Mouse (Mus musculus): Measurements from ENCODE around the gene Hnrnpa0. TPM values are rescaled to one million over a fixed set of nuclear protein-coding genes. Genes with fewer than 3 reads are reported as not detected.
A peak's percentile ranks its signal among the peaks of the same experiment; 100 is the strongest.

Hnrnpa0 gene
- polyA plus RNA-seq, 1 experiment from 2014 or later: 46.5 TPM

GRCm38 (mm10) chr13:58157447-58158098 lies 29.2 kb upstream of the Hnrnpa0 start, which contains the start of gene Idnk:
Idnk (plus strand) TSS chr13:58157649.
- Histone ChIP-seq H3K9me3 (ENCODE audit: low read depth, low read length) (no peaks in the 10 kb centered on the region), H3K4me2 (peak within 1 kb of the TSS; percentile 97), H3K4me1 (ENCODE audit: insufficient read depth) (no peaks in the 10 kb centered on the region), H3K36me3 (ENCODE audit: insufficient read depth) (peaks cover 19% of the 10 kb centered on the region), H3K27ac (ENCODE audit: low read depth) (peak within 1 kb of the TSS; percentile 76; the same call in 1 of the 2 replicates), H3K27me3 (ENCODE audit: insufficient read depth, low read length) (no peaks in the 10 kb centered on the region), H3K4me3 (ENCODE audit: low read depth, low read length) (peak within 1 kb of the TSS; percentile 81), H3K9ac (peak within 1 kb of the TSS; percentile 71)
- peak; percentile 54 for TF ChIP-seq CTCF (IDR thresholded peaks at IDR 0.05; ENCODE audit: low read depth)
- WGBS: under 1% methylated on average over 30 of the region's 30 CpGs
- peak; percentile 94 for DNase-seq
- peak; percentile 90 for ATAC-seq (ENCODE audit: insufficient read depth)

GRCm38 (mm10) chr13:58157036-58157435 lies 28.7 kb upstream of the Hnrnpa0 start:
- no peaks in the 10 kb centered on the region for H3K27me3 ChIP-seq (ENCODE audit: insufficient read depth, low read length)
- no peaks in the 10 kb centered on the region for H3K9me3 ChIP-seq (ENCODE audit: low read depth, low read length)
- H3K36me3 ChIP-seq (ENCODE audit: insufficient read depth): peaks cover 16% of the 10 kb centered on the region
- no peak for DNase-seq
- TF ChIP-seq CTCF (IDR thresholded peaks at IDR 0.05; ENCODE audit: low read depth): no peak
- H3K4me1 ChIP-seq (ENCODE audit: insufficient read depth): no peaks in the 10 kb centered on the region
- H3K9ac ChIP-seq: peak overlapping the region; percentile 71; the same call in 1 of the 2 replicates
- peak overlapping the region; percentile 81 for H3K4me3 ChIP-seq (ENCODE audit: low read depth, low read length)
- no peak for ATAC-seq (ENCODE audit: insufficient read depth)
- 15% methylated on average over 8 of the region's 8 CpGs for WGBS
- H3K27ac ChIP-seq (ENCODE audit: low read depth): no peak overlapping the region
- H3K4me2 ChIP-seq: peak overlapping the region; percentile 97

DNA sequence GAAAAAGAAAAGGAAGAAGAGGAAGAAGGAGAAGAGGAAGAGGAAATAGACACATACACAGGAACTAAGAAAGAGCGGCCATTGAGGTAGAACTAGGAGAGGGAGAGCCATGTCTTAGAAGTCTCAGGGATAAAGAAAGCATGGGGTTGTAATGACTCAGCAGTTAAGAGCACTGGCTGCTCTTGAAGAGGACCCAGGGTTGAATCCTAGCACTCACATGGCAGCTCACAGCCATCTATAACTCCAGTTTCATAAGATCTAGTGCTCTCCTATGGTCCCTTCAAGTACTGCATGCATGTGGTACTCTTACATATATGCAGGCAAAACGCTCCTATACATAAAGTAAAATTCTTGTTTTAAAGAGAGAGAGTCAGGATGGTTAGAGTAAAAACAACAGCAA lies 27.7 kb upstream of the Hnrnpa0 start:
- Histone ChIP-seq H3K9me3 (ENCODE audit: low read depth, low read length) (no peaks in the 10 kb centered on the region), H3K27me3 (ENCODE audit: insufficient read depth, low read length) (no peaks in the 10 kb centered on the region), H3K4me2 (no peak overlapping the region), H3K9ac (no peak overlapping the region), H3K27ac (ENCODE audit: low read depth) (no peak overlapping the region), H3K4me3 (ENCODE audit: low read depth, low read length) (no peak overlapping the region), H3K4me1 (ENCODE audit: insufficient read depth) (no peaks in the 10 kb centered on the region), H3K36me3 (ENCODE audit: insufficient read depth) (peaks cover 10% of the 10 kb centered on the region)
- 85% methylated on average over 2 of the region's 2 CpGs for WGBS
- ATAC-seq (ENCODE audit: insufficient read depth) (no peak), DNase-seq (no peak)
- TF ChIP-seq CTCF (IDR thresholded peaks at IDR 0.05; ENCODE audit: low read depth): no peak

DNA sequence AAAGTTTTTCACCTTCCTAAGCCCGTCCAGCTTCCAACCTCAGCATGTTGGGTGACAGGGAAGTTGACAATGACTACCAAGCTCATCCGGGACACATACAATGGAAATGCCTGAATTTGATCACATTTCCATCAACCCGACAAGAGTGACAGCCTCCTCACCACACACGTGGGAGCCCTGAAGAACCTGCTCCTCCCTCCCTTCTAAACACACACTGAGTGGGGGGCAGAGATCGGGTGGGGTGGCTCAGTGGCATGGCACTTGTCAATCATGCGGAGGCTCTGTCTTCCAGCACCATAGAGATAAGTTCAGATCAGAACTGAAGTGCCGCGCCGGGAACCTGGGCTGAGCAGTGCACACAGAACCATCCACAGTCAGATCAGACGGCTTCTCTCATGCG lies 22.1 kb upstream of the Hnrnpa0 start:
- H3K4me1 ChIP-seq (ENCODE audit: insufficient read depth): no peaks in the 10 kb centered on the region
- no peaks in the 10 kb centered on the region for H3K9me3 ChIP-seq (ENCODE audit: low read depth, low read length)
- no peak overlapping the region for H3K4me2 ChIP-seq
- no peak overlapping the region for H3K4me3 ChIP-seq (ENCODE audit: low read depth, low read length)
- no peak overlapping the region for H3K27ac ChIP-seq (ENCODE audit: low read depth)
- WGBS: 76% methylated on average over 11 of the region's 11 CpGs
- DNase-seq: no peak
- no peaks in the 10 kb centered on the region for H3K36me3 ChIP-seq (ENCODE audit: insufficient read depth)
- no peaks in the 10 kb centered on the region for H3K27me3 ChIP-seq (ENCODE audit: insufficient read depth, low read length)
- H3K9ac ChIP-seq: no peak overlapping the region
- TF ChIP-seq CTCF (IDR thresholded peaks at IDR 0.05; ENCODE audit: low read depth): no peak
- ATAC-seq (ENCODE audit: insufficient read depth): no peak

- no peak for ATAC-seq (ENCODE audit: insufficient read depth)
- no peak overlapping the region for H3K27ac ChIP-seq (ENCODE audit: low read depth)
- WGBS: 66% methylated on average over 3 of the region's 3 CpGs
- no peak overlapping the region for H3K4me3 ChIP-seq (ENCODE audit: low read depth, low read length)
- TF ChIP-seq CTCF (IDR thresholded peaks at IDR 0.05; ENCODE audit: low read depth): no peak
- no peaks in the 10 kb centered on the region for H3K27me3 ChIP-seq (ENCODE audit: insufficient read depth, low read length)
- no peaks in the 10 kb centered on the region for H3K4me1 ChIP-seq (ENCODE audit: insufficient read depth)
- H3K9ac ChIP-seq: no peak overlapping the region
- no peak for DNase-seq
- no peak overlapping the region for H3K4me2 ChIP-seq
- H3K9me3 ChIP-seq (ENCODE audit: low read depth, low read length): no peaks in the 10 kb centered on the region
- no peaks in the 10 kb centered on the region for H3K36me3 ChIP-seq (ENCODE audit: insufficient read depth)
Measured at GRCm38 (mm10) chr13:58149629-58150028, 21.3 kb upstream of the Hnrnpa0 start.

DNA sequence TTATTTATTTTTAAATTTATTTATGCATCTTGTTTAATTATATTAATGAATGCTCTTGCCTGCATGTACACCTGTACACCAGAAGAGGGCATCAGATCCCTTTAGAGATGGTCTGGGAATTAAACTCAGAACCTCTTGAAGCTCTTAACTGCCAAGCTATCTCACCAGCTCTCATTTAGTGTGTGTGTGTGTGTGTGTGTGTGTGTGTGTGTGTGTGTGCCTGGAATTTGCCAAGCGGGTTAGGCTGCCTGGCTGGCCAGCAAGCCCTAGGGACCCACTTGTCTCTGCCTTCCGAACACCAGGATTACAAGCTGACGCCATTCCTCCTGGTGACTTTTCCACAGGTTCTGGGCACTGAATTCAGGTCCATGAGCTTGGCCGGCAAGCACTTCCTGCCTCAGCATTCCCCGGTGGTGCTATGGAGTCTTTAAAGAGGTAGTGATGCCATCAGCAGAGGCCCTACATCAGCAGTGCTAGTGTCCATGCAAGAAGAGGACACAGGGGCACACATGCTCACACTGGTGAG lies 20.7 kb upstream of the Hnrnpa0 start:
- 35% methylated on average over 5 of the region's 5 CpGs for WGBS
- Histone ChIP-seq H3K9ac (0 out of 2 replicates have a peak overlapping the region, but pooled peaks have one; percentile 37), H3K27ac (ENCODE audit: low read depth) (no peak overlapping the region), H3K4me1 (ENCODE audit: insufficient read depth) (no peaks in the 10 kb centered on the region), H3K4me3 (ENCODE audit: low read depth, low read length) (peak overlapping the region; percentile 36), H3K4me2 (peak overlapping the region; percentile 71), H3K9me3 (ENCODE audit: low read depth, low read length) (no peaks in the 10 kb centered on the region), H3K36me3 (ENCODE audit: insufficient read depth) (no peaks in the 10 kb centered on the region), H3K27me3 (ENCODE audit: insufficient read depth, low read length) (no peaks in the 10 kb centered on the region)
- peak; percentile 63 for TF ChIP-seq CTCF (IDR thresholded peaks at IDR 0.05; ENCODE audit: low read depth)
- peak; percentile 72 for DNase-seq
- ATAC-seq (ENCODE audit: insufficient read depth): peak; percentile 68

- no peaks in the 10 kb centered on the region for H3K4me1 ChIP-seq (ENCODE audit: insufficient read depth)
- DNase-seq (peak; percentile 93), ATAC-seq (ENCODE audit: insufficient read depth) (peak; percentile 95)
- no peaks in the 10 kb centered on the region for H3K27me3 ChIP-seq (ENCODE audit: insufficient read depth, low read length)
- no peaks in the 10 kb centered on the region for H3K9me3 ChIP-seq (ENCODE audit: low read depth, low read length)
- H3K36me3 ChIP-seq (ENCODE audit: insufficient read depth): no peaks in the 10 kb centered on the region
- peak overlapping the region; percentile 37 for H3K9ac ChIP-seq
- H3K4me3 ChIP-seq (ENCODE audit: low read depth, low read length): peak overlapping the region; percentile 36
- TF ChIP-seq CTCF (IDR thresholded peaks at IDR 0.05; ENCODE audit: low read depth): no peak
- peak overlapping the region; percentile 21; the same call in 1 of the 2 replicates for H3K27ac ChIP-seq (ENCODE audit: low read depth)
- 1% methylated on average over 17 of the region's 17 CpGs for WGBS
- peak overlapping the region; percentile 71 for H3K4me2 ChIP-seq
Measured at GRCm38 (mm10) chr13:58148256-58148831, 20.0 kb upstream of the Hnrnpa0 start.

Measured in lung, embryonic 14.5 days (tissue).